8 mouse cellular contexts compared by ENCODE assay signal in the genomic region with DNA sequence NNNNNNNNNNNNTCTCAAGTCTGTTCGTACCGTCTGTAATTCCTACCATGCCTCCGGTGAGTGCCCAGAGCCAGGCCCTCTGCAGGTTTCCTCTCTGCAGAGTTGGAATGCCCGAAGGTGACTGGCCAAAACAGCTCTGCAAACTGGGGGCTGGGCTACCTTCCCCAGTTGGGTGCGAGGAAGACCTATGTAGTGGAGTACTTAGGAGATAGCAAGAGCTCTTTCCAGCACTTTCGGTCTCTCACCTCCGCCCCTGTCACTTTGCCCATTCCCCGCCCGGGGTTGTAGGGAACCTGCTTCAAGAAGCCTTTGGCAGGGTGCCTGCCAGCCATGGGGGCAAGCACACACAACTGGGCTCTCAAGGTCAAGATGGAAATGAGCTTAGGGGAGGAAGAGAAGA. TPM values are rescaled to one million over a fixed set of nuclear protein-coding genes. Genes with fewer than 3 reads are reported as not detected.
DNase-seq lines count a peak whose midpoint lies in the region; ATAC-seq and TF ChIP-seq lines count a peak whose summit lies in the region.

No protein-coding gene starts in this region.

- no peaks in the 10 kb centered on the region for H3K9me3 ChIP-seq in heart, embryonic 13.5 days
- no peaks in the 10 kb centered on the region for H3K9me3 ChIP-seq in kidney, embryonic 14.5 days (ENCODE audit: control insufficient read depth, low read length)

- no peak overlapping the region for H3K27ac ChIP-seq in heart, embryonic 13.5 days (replicated peaks)
- no peak overlapping the region for H3K27ac ChIP-seq in kidney, embryonic 14.5 days (ENCODE audit: low read depth, low read length)
- peak overlapping the region; percentile 75 for H3K27ac ChIP-seq in testis, adult 2 months (ENCODE audit: control insufficient read depth, insufficient read depth, low read depth, low read length)

- ATAC-seq in heart, embryonic 13.5 days (ENCODE audit: extremely low read depth, insufficient number of reproducible peaks, low FRiP score, low TSS enrichment), result no peak
- no peak for ATAC-seq in kidney, embryonic 14.5 days (ENCODE audit: low FRiP score, low TSS enrichment)

- WGBS in heart, embryonic 13.5 days, result 30% methylated on average over 9 of the region's 9 CpGs
- 43% methylated on average over 9 of the region's 9 CpGs for WGBS in kidney, embryonic 14.5 days

- no peak for TF ChIP-seq CTCF in testis, adult 2 months (IDR thresholded peaks at IDR 0.05; ENCODE audit: control insufficient read depth, insufficient read depth, insufficient replicate concordance, low read depth, low read length)

- H3K27me3 ChIP-seq in heart, embryonic 13.5 days (replicated peaks), result peaks cover 35% of the 10 kb centered on the region
- H3K27me3 ChIP-seq in kidney, embryonic 14.5 days (ENCODE audit: control insufficient read depth, insufficient read depth, low read length), result no peaks in the 10 kb centered on the region; the same call in 1 of the 2 replicates
- H3K27me3 ChIP-seq in testis, adult 2 months (ENCODE audit: control insufficient read depth, insufficient read depth, low read length), result no peaks in the 10 kb centered on the region

- no peak for TF ChIP-seq POLR2A in testis, adult 2 months (IDR thresholded peaks at IDR 0.05; ENCODE audit: control insufficient read depth, low read depth, low read length)

- peak overlapping the region; percentile 54 for H3K4me3 ChIP-seq in heart, embryonic 13.5 days
- H3K4me3 ChIP-seq in kidney, embryonic 14.5 days (ENCODE audit: low read length), result peak overlapping the region; percentile 40
- H3K4me3 ChIP-seq in testis, adult 2 months (ENCODE audit: control insufficient read depth, low read depth, low read length), result peak overlapping the region; percentile 65

- peak; percentile 7 to 18 for DNase-seq in lung, adult 18-20 months
- no peak for DNase-seq in lung, postnatal 14 days
- DNase-seq in cerebellum, adult 9-10 months, result peak; percentile 69
- peak; percentile 15 for DNase-seq in lung, postnatal 36 days
- no peak for DNase-seq in adipocyte (ENCODE audit: low spot score)

- H3K9ac ChIP-seq in heart, embryonic 13.5 days, result peak overlapping the region; percentile 74; the same call in 1 of the 2 replicates
- H3K9ac ChIP-seq in kidney, embryonic 14.5 days (ENCODE audit: low read depth, low read length), result 0 out of 2 replicates have a peak overlapping the region, but pooled peaks have one; percentile 45

- H3K4me1 ChIP-seq in heart, embryonic 13.5 days, result peaks cover 4% of the 10 kb centered on the region; the same call in 1 of the 2 replicates
- H3K4me1 ChIP-seq in kidney, embryonic 14.5 days (ENCODE audit: control insufficient read depth, insufficient read depth, low read length), result no peaks in the 10 kb centered on the region
- H3K4me1 ChIP-seq in testis, adult 2 months (ENCODE audit: control insufficient read depth, insufficient read depth, low read length), result peaks cover 2% of the 10 kb centered on the region

- H3K36me3 ChIP-seq in heart, embryonic 13.5 days, result no peaks in the 10 kb centered on the region
- H3K36me3 ChIP-seq in kidney, embryonic 14.5 days (ENCODE audit: control insufficient read depth, insufficient read depth, low read length), result no peaks in the 10 kb centered on the region
- no peaks in the 10 kb centered on the region for H3K36me3 ChIP-seq in testis, adult 2 months (ENCODE audit: control insufficient read depth, insufficient read depth, low read length)

- H3K4me2 ChIP-seq in heart, embryonic 13.5 days, result peak overlapping the region; percentile 76
- H3K4me2 ChIP-seq in kidney, embryonic 14.5 days (replicated peaks; ENCODE audit: low read depth, low read length), result peak overlapping the region; percentile 60

RNA-seq across cellular contexts. Expression of a gene that starts 1.3 kb away (rescaled TPM):
- polyA plus RNA-seq in heart, embryonic 13.5 days (2015; fragmentation: Nextera tagmentation; extraction: Ambion mirVana), result 9.6 and 12.0 TPM in 2 replicates
- polyA plus RNA-seq in kidney, embryonic 14.5 days (2014; fragmentation: Nextera tagmentation; extraction: Ambion mirVana), result 7.9 and 8.9 TPM in 2 replicates
- 7.0 and 13.6 TPM in 2 replicates for polyA plus RNA-seq in testis, adult 2 months (2012; rRNA removed)

RNA-seq across cellular contexts. Expression of a gene that starts 11.6 kb away (rescaled TPM):
- polyA plus RNA-seq in heart, embryonic 13.5 days (2015; fragmentation: Nextera tagmentation; extraction: Ambion mirVana), result 25.8 and 29.8 TPM in 2 replicates
- polyA plus RNA-seq in kidney, embryonic 14.5 days (2014; fragmentation: Nextera tagmentation; extraction: Ambion mirVana), result 42.2 and 43.1 TPM in 2 replicates
- polyA plus RNA-seq in testis, adult 2 months (2012; rRNA removed), result 2.3 and 3.1 TPM in 2 replicates

RNA-seq across cellular contexts. Expression of a gene that starts 19.5 kb away (rescaled TPM):
- 34.2 and 36.8 TPM in 2 replicates for polyA plus RNA-seq in heart, embryonic 13.5 days (2015; fragmentation: Nextera tagmentation; extraction: Ambion mirVana)
- polyA plus RNA-seq in kidney, embryonic 14.5 days (2014; fragmentation: Nextera tagmentation; extraction: Ambion mirVana), result 11.5 and 18.7 TPM in 2 replicates
- polyA plus RNA-seq in testis, adult 2 months (2012; rRNA removed), result 1.7 and 2.4 TPM in 2 replicates

Comparison
In these comparisons a context has a peak if more than half of its experiments do, and no peak if none do; other contexts are left out.
1. DNase-seq: peak in lung, adult 18-20 months (2 of 2), cerebellum, adult 9-10 months (single experiment) and lung, postnatal 36 days (single experiment); none in lung, postnatal 14 days (single experiment) and adipocyte (single experiment).
2. Peak in every context shown above with its lines, with median percentiles within 50 percentile points of each other: H3K4me3 ChIP-seq.